In the genomic region with DNA sequence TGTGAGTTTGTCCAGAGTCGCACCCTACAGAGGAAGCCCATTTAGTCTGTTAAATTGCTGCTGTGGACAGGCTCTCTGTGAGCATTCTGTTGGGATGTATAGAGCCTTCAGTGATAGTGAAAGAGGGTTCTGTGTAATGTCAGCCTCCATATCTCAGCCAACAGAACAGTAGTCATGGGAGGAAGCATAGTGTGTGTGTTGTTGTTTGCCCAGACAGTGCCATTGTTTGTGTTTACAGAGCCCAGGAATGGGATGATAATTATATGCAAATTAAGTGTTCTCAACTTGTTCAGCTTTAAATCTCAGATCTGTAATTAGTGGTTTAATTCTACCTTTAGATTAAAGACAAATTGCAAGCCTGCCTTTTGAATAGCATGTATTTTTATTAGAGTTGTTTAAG, we compare ENCODE assay signal across 24 mouse cellular contexts.
"Had no signal": no experiment of that assay in that cellular context is flagged by ENCODE, and none has a peak within 500 bp of the region (broad histone marks: within the 10 kb centered on the region; RNA-seq: fewer than 3 reads in every experiment).

No protein-coding gene starts in this region.

- H3K4me1 ChIP-seq: hindbrain, embryonic 13.5 days; hindbrain, embryonic 15.5 days; kidney, embryonic 15.5 days; limb, embryonic 13.5 days; limb, embryonic 15.5 days had no signal

- H3K36me3 ChIP-seq: heart, embryonic 15.5 days; hindbrain, embryonic 13.5 days; hindbrain, embryonic 15.5 days; limb, embryonic 15.5 days had no signal

- H3K9ac ChIP-seq: heart, embryonic 15.5 days; hindbrain, embryonic 13.5 days; hindbrain, embryonic 15.5 days; kidney, embryonic 15.5 days; limb, embryonic 13.5 days; limb, embryonic 15.5 days; liver, embryonic 12.5 days; liver, embryonic 14.5 days had no signal

- H3K27ac ChIP-seq: heart, embryonic 15.5 days; hindbrain, embryonic 13.5 days; hindbrain, embryonic 15.5 days; hindbrain, postnatal 0 days; kidney, embryonic 15.5 days; kidney, postnatal 0 days; limb, embryonic 13.5 days; limb, embryonic 15.5 days; liver, embryonic 12.5 days; liver, embryonic 14.5 days had no signal

- ATAC-seq: hindbrain, postnatal 0 days; intestine, embryonic 16.5 days; liver, embryonic 12.5 days had no signal

- H3K4me2 ChIP-seq: heart, embryonic 15.5 days; hindbrain, embryonic 13.5 days; hindbrain, embryonic 15.5 days; kidney, embryonic 15.5 days; limb, embryonic 13.5 days; limb, embryonic 15.5 days; liver, embryonic 12.5 days had no signal

- H3K27me3 ChIP-seq: heart, embryonic 15.5 days; hindbrain, embryonic 13.5 days; hindbrain, embryonic 15.5 days; kidney, embryonic 15.5 days; limb, embryonic 13.5 days; limb, embryonic 15.5 days; liver, embryonic 12.5 days had no signal

- H3K4me3 ChIP-seq: heart, embryonic 15.5 days; hindbrain, embryonic 13.5 days; hindbrain, embryonic 15.5 days; kidney, embryonic 15.5 days; limb, embryonic 13.5 days; limb, embryonic 15.5 days; liver, embryonic 12.5 days had no signal

- H3K9me3 ChIP-seq: heart, embryonic 15.5 days; hindbrain, embryonic 13.5 days; hindbrain, embryonic 15.5 days; kidney, embryonic 15.5 days; limb, embryonic 13.5 days; limb, embryonic 15.5 days; liver, embryonic 12.5 days had no signal

- DNase-seq: gastrocnemius, postnatal 14 days; gastrocnemius, postnatal 36 days; heart, adult 18-20 months; heart, postnatal 14 days; heart, postnatal 36 days; kidney, adult 11 months; kidney, adult 2 months; kidney, adult 9 months; kidney, postnatal 14 days; kidney, postnatal 36 days; layer of hippocampus, adult 9-11 months; layer of hippocampus, postnatal 36 days; left cerebral cortex, postnatal 4 days had no signal
